Mouse (Mus musculus): ENCODE measurements at regions not wholly inside any gene's neighbourhood (a gene's known extent, or its start where the extent isn't known, plus 50 kb on each side); places are given as distances from the start of the nearest gene placed in this dataset.
A peak's percentile ranks its signal among the peaks of the same experiment; 100 is the strongest.

DNA sequence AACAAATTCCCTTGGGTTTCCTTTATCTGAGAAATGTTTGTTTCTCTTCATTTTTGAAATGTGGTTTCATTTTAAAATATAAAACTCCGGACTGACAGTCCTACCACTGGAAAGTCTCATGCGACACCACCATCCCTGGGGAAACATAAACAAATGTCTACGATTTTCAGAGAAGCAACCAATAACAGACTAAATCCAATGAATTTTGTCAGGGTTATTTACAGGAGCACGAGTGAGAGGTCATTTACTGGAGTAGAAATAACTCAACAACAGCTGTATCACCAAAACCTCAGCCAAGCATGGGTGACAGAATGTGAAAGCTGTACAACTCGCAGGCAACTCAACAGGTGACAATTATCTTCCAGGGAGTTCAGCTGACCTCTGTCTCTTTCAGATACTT, 200.5 kb downstream of the Fam76b start:
- WGBS = 46% methylated on average over 5 of the region's 5 CpGs

DNA sequence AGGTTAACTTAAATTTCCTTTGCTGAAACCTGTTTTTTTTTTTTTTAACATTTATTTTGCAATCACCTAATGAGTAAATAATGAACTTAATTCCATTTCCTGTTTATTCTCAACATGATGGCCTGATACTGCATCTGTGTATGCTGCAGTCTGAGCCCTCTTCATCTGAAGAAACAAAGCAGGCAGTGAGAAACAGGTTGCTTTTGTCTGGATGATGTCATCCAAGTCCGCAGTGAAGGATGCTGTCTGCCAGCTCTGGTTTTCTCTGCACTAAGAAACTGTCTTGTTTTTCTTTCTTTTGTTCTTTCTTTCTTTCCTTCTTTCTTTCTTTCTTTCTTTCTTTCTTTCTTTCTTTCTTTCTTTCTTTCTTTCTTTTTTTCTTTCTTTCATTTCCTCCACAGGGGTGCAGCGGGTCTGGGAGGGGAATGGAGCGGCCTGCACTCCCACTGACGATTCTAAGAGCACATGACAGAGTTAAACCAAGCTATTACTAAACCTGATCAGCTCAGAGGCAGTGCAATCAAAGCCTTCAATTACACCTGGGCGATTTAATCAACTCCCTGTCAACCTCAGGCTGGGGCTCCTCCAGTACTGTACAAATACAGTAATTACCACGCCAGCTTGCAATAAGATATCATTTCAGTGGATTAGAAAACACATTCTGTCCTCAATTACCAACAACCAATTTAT, 204.0 kb downstream of the Fam76b start:
- no peaks in the 10 kb centered on the region for H3K4me1 ChIP-seq (ENCODE audit: control insufficient read depth, insufficient read depth, low read length)
- no peak overlapping the region for H3K4me2 ChIP-seq (ENCODE audit: low read depth, low read length)
- H3K9me3 ChIP-seq (replicated peaks; ENCODE audit: control insufficient read depth, low read length) = no peaks in the 10 kb centered on the region
- 63% methylated on average over 6 of the region's 6 CpGs for WGBS
- H3K4me3 ChIP-seq (replicated peaks; ENCODE audit: low read length) = no peak overlapping the region
- no peak overlapping the region for H3K27ac ChIP-seq (ENCODE audit: low read length)
- no peak for ATAC-seq (ENCODE audit: insufficient read depth, low FRiP score)
- H3K36me3 ChIP-seq (ENCODE audit: control insufficient read depth, insufficient read depth, low read length) = no peaks in the 10 kb centered on the region
- H3K27me3 ChIP-seq (ENCODE audit: control insufficient read depth, insufficient read depth, low read length) = no peaks in the 10 kb centered on the region
- no peak overlapping the region for H3K9ac ChIP-seq (ENCODE audit: low read length)

More for the DNA sequence above, 200.5 kb downstream of the Fam76b start:
- Histone ChIP-seq H3K27ac (ENCODE audit: low read length) (no peak overlapping the region), H3K9ac (ENCODE audit: low read length) (no peak overlapping the region), H3K36me3 (ENCODE audit: control insufficient read depth, insufficient read depth, low read length) (no peaks in the 10 kb centered on the region), H3K27me3 (ENCODE audit: control insufficient read depth, insufficient read depth, low read length) (no peaks in the 10 kb centered on the region), H3K4me3 (replicated peaks; ENCODE audit: low read length) (no peak overlapping the region), H3K4me1 (ENCODE audit: control insufficient read depth, insufficient read depth, low read length) (0 out of 2 replicates have a peak, but pooled peaks cover 5% of the 10 kb centered on the region), H3K4me2 (ENCODE audit: low read depth, low read length) (no peak overlapping the region), H3K9me3 (replicated peaks; ENCODE audit: control insufficient read depth, low read length) (no peaks in the 10 kb centered on the region)
- ATAC-seq (ENCODE audit: insufficient read depth, low FRiP score) = no peak

- Histone ChIP-seq H3K4me2 (ENCODE audit: low read depth, low read length) (no peak overlapping the region), H3K36me3 (ENCODE audit: control insufficient read depth, insufficient read depth, low read length) (no peaks in the 10 kb centered on the region), H3K4me1 (ENCODE audit: control insufficient read depth, insufficient read depth, low read length) (no peaks in the 10 kb centered on the region), H3K9ac (ENCODE audit: low read length) (no peak overlapping the region), H3K9me3 (replicated peaks; ENCODE audit: control insufficient read depth, low read length) (no peaks in the 10 kb centered on the region), H3K4me3 (replicated peaks; ENCODE audit: low read length) (no peak overlapping the region), H3K27me3 (ENCODE audit: control insufficient read depth, insufficient read depth, low read length) (no peaks in the 10 kb centered on the region), H3K27ac (ENCODE audit: low read length) (no peak overlapping the region)
- ATAC-seq (ENCODE audit: insufficient read depth, low FRiP score) = no peak
- 52% methylated on average over 1 of the region's 1 CpGs for WGBS
Measured at GRCm38 (mm10) chr9:14032048-14032362, 204.5 kb downstream of the Fam76b start.

- no peak overlapping the region for H3K4me2 ChIP-seq (ENCODE audit: low read depth, low read length)
- no peaks in the 10 kb centered on the region for H3K27me3 ChIP-seq (ENCODE audit: control insufficient read depth, insufficient read depth, low read length)
- ATAC-seq (ENCODE audit: insufficient read depth, low FRiP score) = no peak
- H3K36me3 ChIP-seq (ENCODE audit: control insufficient read depth, insufficient read depth, low read length) = no peaks in the 10 kb centered on the region
- H3K27ac ChIP-seq (ENCODE audit: low read length) = no peak overlapping the region
- H3K4me3 ChIP-seq (replicated peaks; ENCODE audit: low read length) = no peak overlapping the region
- H3K4me1 ChIP-seq (ENCODE audit: control insufficient read depth, insufficient read depth, low read length) = no peaks in the 10 kb centered on the region
- H3K9me3 ChIP-seq (replicated peaks; ENCODE audit: control insufficient read depth, low read length) = no peaks in the 10 kb centered on the region
- no peak overlapping the region for H3K9ac ChIP-seq (ENCODE audit: low read length)
- 82% methylated on average over 2 of the region's 2 CpGs for WGBS
Measured at GRCm38 (mm10) chr9:14035526-14035925, 208.0 kb downstream of the Fam76b start.

DNA sequence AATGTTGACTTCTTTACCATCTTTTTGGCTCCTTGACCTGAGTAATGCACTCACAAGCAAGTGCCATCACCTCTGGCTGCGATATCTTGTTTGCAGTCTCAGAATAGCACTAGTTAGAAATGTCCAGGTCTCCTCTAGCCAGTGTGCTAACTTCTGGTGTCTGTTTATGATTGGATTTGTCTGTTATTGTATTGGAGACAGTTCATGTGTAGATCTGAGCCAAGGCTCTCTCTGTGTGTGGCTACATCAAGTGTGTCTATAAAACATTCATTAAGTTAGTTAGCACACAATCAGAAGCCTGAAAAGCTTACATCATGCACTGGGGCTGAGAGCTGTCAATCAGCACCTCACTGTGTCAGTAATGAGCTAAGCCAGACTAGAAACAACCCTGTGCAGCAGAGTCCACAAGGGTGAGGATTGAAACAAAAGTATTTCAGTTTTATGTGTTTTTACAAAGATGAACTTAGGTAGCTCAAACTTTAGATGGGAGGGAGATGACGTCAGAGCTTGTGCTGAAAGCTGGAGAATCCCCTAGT, 214.5 kb downstream of the Fam76b start:
- Histone ChIP-seq H3K36me3 (ENCODE audit: control insufficient read depth, insufficient read depth, low read length) (no peaks in the 10 kb centered on the region), H3K9me3 (replicated peaks; ENCODE audit: control insufficient read depth, low read length) (no peaks in the 10 kb centered on the region), H3K4me3 (replicated peaks; ENCODE audit: low read length) (no peak overlapping the region), H3K27ac (ENCODE audit: low read length) (peak overlapping the region; percentile 43), H3K4me2 (ENCODE audit: low read depth, low read length) (no peak overlapping the region), H3K4me1 (ENCODE audit: control insufficient read depth, insufficient read depth, low read length) (peaks cover 5% of the 10 kb centered on the region), H3K9ac (ENCODE audit: low read length) (no peak overlapping the region), H3K27me3 (ENCODE audit: control insufficient read depth, insufficient read depth, low read length) (no peaks in the 10 kb centered on the region)
- WGBS = 44% methylated on average over 2 of the region's 2 CpGs
- no peak for ATAC-seq (ENCODE audit: insufficient read depth, low FRiP score)

DNA sequence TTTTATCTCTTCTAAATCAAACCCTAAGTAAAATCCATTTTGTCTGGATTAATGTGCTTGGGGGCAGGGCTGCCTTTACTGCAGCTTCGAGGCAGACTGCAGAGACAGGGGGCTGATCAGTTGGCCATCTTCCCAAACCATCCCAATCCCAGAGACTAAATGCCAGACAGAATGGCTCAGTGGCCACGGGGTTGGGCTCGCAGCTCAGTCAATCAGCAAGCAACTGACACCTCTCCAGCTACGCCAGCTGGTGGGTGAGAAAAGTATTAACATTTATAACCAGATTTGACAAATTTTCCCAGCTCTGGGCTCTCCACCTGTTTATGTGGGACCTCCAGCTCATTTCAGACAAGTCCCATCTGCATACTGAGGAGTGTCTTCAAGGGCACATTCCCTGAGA, 220.7 kb downstream of the Fam76b start:
- H3K9me3 ChIP-seq (replicated peaks; ENCODE audit: control insufficient read depth, low read length) = no peaks in the 10 kb centered on the region
- no peak for ATAC-seq (ENCODE audit: insufficient read depth, low FRiP score)

DNA sequence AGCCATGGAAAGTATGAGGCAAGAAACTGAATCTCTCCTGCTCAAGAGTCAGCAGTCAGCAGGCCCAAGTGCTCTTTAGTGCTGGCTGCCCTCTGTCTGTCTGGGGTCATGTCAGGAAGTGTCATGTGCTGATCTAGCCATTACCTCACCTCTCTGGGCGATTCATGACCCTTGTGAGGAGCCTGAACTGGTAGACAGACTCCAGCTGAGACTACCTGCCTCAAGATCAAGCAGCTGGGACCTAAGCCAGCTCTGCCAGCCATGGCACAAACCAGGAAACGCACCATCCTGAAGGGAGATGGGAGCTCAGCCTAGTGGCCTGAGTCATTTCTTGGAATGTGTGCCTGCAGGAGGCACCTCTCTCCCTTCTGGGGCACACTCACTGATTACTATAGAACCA, 221.2 kb upstream of the Sesn3 start:
- Histone ChIP-seq H3K4me1 (ENCODE audit: control insufficient read depth, insufficient read depth, low read length) (peaks cover 28% of the 10 kb centered on the region), H3K36me3 (ENCODE audit: control insufficient read depth, insufficient read depth, low read length) (no peaks in the 10 kb centered on the region), H3K4me2 (ENCODE audit: low read depth, low read length) (no peak overlapping the region), H3K27me3 (ENCODE audit: control insufficient read depth, insufficient read depth, low read length) (no peaks in the 10 kb centered on the region), H3K4me3 (replicated peaks; ENCODE audit: low read length) (no peak overlapping the region), H3K9ac (ENCODE audit: low read length) (no peak overlapping the region), H3K27ac (ENCODE audit: low read length) (no peak overlapping the region; the same call in 1 of the 2 replicates), H3K9me3 (replicated peaks; ENCODE audit: control insufficient read depth, low read length) (no peaks in the 10 kb centered on the region)
- peak; percentile 57 for ATAC-seq (ENCODE audit: insufficient read depth, low FRiP score)
- 39% methylated on average over 2 of the region's 2 CpGs for WGBS

More for the DNA sequence above, 220.7 kb downstream of the Fam76b start:
- no peaks in the 10 kb centered on the region for H3K27me3 ChIP-seq (ENCODE audit: control insufficient read depth, insufficient read depth, low read length)
- no peak overlapping the region for H3K4me2 ChIP-seq (ENCODE audit: low read depth, low read length)
- H3K9ac ChIP-seq (ENCODE audit: low read length) = no peak overlapping the region
- no peak overlapping the region for H3K4me3 ChIP-seq (replicated peaks; ENCODE audit: low read length)
- no peak overlapping the region for H3K27ac ChIP-seq (ENCODE audit: low read length)
- no peaks in the 10 kb centered on the region for H3K36me3 ChIP-seq (ENCODE audit: control insufficient read depth, insufficient read depth, low read length)
- WGBS = 47% methylated on average over 4 of the region's 4 CpGs
- no peaks in the 10 kb centered on the region for H3K4me1 ChIP-seq (ENCODE audit: control insufficient read depth, insufficient read depth, low read length)

DNA sequence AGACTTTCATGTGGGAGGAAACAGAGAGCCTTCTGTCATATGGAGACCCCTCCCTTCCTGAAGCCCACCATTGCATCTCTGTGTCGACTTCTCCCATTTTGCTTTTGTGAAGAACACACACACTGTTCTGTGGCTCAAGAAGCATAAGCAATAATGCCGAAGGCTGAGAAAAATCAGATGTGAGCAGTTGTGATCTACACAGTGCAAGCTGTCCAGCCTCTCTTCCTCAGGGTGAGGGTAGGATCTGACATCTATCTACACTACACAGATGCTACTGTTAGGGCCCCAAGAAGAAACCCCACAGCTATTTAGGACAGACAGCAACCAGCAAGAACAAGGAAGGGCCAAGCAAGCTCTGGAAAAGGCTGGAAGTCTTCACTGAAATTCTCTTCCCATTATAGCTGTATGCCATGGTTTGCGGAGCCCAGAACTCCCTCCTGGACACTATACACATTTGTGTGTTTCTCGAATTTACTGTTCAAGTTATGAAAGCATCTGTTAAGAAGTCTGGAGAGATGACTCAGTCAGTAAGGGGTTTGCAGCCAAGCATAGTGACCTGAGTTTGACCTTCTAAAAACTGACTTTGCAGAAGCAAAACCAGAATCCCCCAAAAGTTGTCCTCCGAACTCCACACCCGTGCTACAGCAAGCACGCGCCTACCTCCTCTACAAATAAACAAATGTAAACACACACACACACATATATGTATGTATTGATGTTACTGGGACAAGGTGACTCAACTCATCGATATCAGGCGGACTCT, 218.3 kb upstream of the Sesn3 start:
- Histone ChIP-seq H3K27me3 (ENCODE audit: control insufficient read depth, insufficient read depth, low read length) (no peaks in the 10 kb centered on the region), H3K4me1 (ENCODE audit: control insufficient read depth, insufficient read depth, low read length) (peaks cover 36% of the 10 kb centered on the region), H3K9me3 (replicated peaks; ENCODE audit: control insufficient read depth, low read length) (no peaks in the 10 kb centered on the region), H3K9ac (ENCODE audit: low read length) (no peak overlapping the region), H3K36me3 (ENCODE audit: control insufficient read depth, insufficient read depth, low read length) (no peaks in the 10 kb centered on the region), H3K27ac (ENCODE audit: low read length) (peak overlapping the region; percentile 47; the same call in 1 of the 2 replicates), H3K4me2 (ENCODE audit: low read depth, low read length) (no peak overlapping the region), H3K4me3 (replicated peaks; ENCODE audit: low read length) (no peak overlapping the region)
- 62% methylated on average over 10 of the region's 10 CpGs for WGBS
- peak; percentile 51; the same call in 1 of the 2 replicates for ATAC-seq (ENCODE audit: insufficient read depth, low FRiP score)

- Histone ChIP-seq H3K4me3 (replicated peaks; ENCODE audit: low read length) (no peak overlapping the region), H3K4me1 (ENCODE audit: control insufficient read depth, insufficient read depth, low read length) (peaks cover 33% of the 10 kb centered on the region), H3K36me3 (ENCODE audit: control insufficient read depth, insufficient read depth, low read length) (no peaks in the 10 kb centered on the region), H3K4me2 (ENCODE audit: low read depth, low read length) (no peak overlapping the region), H3K27ac (ENCODE audit: low read length) (peak overlapping the region; percentile 65), H3K27me3 (ENCODE audit: control insufficient read depth, insufficient read depth, low read length) (no peaks in the 10 kb centered on the region), H3K9me3 (replicated peaks; ENCODE audit: control insufficient read depth, low read length) (no peaks in the 10 kb centered on the region), H3K9ac (ENCODE audit: low read length) (no peak overlapping the region)
- 30% methylated on average over 5 of the region's 5 CpGs for whole genome bisulfite sequencing
- ATAC-seq (ENCODE audit: insufficient read depth, low FRiP score) = 0 out of 2 replicates have a peak, but pooled peaks have one; percentile 45
Measured at GRCm38 (mm10) chr9:14058592-14059227, 216.2 kb upstream of the Sesn3 start.

Data from stomach, embryonic 16.5 days (tissue).